Mouse (Mus musculus) MN1 (cell line): ENCODE measurements around the gene Tmem156.

Experiments used
- DNase-seq: peaks from one replicate; pipeline ENCODE4 v3.0.0-alpha.2; 2016; ENCODE audit warnings: low spot score

Gene Tmem156

DNA sequence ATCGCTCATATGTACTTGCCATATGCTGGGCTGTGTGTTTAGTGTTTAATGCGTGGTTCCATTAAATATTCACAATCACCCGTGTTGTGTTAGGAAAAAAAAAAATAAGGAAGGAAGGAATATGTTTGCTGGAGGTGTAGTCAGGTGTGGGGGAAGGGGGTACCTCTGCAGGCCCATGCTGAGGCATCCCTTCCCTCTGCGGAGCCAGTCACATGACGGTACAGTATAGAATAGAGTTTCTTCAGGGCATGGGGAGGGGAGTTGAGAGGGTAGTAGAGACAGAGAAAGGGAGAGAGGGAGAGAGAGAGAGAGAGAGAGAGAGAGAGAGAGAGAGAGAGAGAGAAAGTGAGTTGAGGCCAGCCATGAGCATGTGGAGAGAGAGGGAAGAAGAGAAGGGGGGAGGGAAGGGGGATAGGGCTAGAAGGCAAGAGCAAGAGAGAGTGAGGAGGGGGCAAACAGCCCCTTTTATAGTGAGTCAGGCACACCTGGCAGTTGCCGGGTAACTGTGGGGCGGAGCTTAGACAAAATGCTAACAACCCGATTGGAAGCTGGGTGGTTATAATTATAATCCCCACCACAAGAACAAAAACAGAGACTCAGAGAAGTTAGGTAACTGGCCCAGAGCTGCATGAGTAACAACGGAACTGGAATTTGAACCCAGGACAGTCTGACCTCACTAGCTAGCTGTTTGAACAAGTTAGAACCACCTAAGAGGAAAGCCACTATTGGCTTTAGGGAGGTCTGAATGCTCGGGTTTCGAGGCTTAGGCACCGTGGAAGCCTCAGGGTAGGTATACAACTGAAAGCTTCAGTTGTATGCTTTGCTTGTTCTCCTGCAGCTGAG lies 45.3 kb downstream of the Tmem156 start:
- DNase-seq, result no peak

DNA sequence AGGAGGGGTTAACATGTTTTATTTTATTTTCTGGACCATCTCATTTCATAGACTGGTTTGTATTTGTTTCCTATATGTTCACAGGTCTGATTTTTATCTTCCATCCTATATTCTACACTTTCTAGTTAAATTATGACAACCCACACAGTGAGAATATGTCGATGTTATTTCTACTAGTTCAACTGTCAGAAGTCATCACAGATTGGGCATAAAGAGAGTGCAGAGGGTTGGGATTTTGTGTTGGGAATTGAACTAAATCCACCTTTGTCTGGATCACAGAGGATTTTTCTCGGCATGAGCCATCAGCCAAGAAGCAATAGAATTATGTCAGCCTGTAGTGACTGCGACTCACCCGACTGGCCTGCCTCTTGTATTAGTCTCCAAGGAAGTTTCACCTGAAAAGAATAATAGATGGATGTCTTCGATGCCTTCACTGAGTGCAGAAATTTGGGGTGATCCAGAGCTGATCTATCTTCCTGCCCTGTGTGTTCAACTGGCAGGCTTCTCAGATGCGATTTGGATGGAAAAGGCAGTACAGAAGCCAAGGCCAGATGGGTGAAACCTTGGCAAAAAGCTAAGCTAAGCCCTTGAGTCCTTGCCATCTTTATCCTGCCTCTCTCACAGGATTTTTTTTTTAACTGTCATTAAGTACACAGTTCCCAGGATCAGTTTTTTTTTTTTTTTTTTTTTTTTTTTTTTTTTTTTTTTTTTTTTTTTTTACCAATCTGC lies 46.1 kb downstream of the Tmem156 start:
- no peak for DNase-seq

GRCm38 (mm10) chr5:65043407-65043895 lies 48.5 kb downstream of the Tmem156 start:
- DNase-seq, result no peak

DNA sequence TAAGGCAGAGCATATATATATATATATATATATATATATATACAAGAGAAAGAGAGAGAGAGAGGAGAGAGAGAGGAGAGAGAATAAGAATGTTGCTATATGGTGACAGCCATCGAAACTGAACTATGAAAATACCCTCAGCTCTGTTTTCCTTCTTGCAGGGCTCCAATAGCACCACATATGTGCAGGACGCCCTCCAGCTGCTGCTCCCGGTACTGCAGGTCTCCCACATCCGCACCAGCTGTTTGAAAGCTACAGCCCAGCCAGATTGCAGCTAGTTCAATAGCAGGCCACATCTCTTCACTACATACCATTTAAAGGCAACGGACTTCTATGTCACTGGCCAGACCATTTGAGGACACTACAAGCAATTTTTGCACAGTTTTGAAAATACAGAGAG lies 51.5 kb downstream of the Tmem156 start:
- no peak for DNase-seq

- no peak for DNase-seq
Measured at GRCm38 (mm10) chr5:65038811-65039571, 52.9 kb downstream of the Tmem156 start.

GRCm38 (mm10) chr5:65038305-65038704 lies 53.6 kb downstream of the Tmem156 start:
- DNase-seq, result no peak

DNA sequence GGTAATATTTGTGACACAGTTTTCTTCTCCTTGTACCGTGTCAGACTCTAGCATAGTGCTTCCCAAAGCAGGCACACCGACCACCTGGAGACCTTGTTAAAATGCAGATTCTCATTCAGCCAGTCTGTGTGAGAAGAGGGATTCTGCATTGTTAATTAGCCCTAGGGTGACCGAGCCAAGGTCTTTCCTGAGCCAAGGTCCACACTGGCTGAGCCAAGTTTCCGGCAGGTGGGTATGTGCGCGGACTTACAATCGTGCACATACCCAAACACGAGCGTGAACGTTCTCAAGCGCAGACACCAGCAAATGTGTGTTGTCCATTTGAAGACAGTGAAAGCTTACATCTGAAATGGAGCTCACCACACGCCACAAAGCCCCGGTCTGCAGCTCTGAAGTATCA lies 55.3 kb downstream of the Tmem156 start:
- no peak for DNase-seq

DNA sequence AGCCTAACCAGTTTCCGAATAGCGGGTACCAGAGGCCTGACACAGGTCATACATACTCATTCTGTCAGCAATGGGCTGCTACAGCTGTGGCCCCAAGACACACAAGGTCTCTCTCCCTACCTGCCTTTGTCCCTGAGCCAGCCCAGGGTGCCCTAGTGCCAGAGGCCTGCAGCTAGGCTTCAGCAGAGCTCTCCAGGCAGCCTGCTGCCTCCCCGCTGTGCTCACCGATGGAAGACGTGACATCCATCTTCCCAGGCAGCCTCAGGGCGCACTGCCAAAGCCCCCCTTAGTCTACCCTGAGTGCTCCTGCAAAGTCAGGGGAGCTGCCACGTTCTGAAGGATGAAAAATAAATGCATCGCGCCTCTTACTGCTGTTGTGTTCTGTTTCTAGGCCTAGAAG lies 63.9 kb downstream of the Tmem156 start:
- no peak for DNase-seq

DNA sequence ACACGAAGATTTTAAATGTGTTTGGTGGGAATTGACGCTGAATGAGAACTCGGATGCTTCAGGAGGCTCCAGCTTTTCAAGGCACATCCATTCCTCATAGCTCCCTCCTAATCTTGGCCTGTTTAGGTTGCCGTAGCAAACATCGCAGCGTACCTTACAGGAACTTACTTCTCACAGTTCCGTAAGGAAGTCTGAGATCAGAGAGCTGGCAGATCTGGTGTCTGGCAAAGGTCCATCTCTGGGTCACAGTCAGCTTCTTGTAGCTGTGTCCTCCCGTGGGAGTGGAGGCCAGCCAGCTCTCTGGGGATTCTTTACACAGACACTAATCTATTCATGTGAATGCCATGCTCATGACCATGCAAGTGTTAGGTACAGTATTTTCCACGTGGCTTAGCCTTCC lies 65.2 kb downstream of the Tmem156 start:
- peak; percentile 17 for DNase-seq

- DNase-seq, result no peak
Measured at GRCm38 (mm10) chr5:65025916-65026315, 66.0 kb downstream of the Tmem156 start.

DNA sequence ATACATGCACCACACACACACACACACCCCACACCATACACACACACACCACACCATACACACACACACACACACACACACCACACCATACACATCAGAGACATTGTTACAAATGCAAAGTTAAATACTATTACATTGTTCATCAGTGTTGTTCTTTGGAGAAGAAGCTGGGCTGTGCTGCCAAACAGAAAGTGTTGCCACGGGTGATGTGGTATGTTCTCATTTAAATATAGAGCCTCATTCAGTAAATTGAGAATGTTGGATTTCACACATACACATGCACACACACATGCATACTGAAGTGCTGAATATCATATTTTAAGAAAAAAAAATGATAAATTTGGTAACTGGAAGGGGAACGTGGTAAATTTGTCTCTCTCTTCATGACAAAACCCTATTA lies 67.3 kb downstream of the Tmem156 start:
- DNase-seq, result no peak

GRCm38 (mm10) chr5:65022006-65022405 lies 69.9 kb downstream of the Tmem156 start:
- no peak for DNase-seq

- peak; percentile 74 for DNase-seq
Measured at GRCm38 (mm10) chr5:65019823-65020222, 72.1 kb downstream of the Tmem156 start.

GRCm38 (mm10) chr5:65019109-65019508 lies 72.8 kb downstream of the Tmem156 start:
- no peak for DNase-seq

GRCm38 (mm10) chr5:65015508-65015907 lies 76.4 kb downstream of the Tmem156 start:
- no peak for DNase-seq

GRCm38 (mm10) chr5:65011901-65012573 lies 79.9 kb downstream of the Tmem156 start:
- no peak for DNase-seq

DNA sequence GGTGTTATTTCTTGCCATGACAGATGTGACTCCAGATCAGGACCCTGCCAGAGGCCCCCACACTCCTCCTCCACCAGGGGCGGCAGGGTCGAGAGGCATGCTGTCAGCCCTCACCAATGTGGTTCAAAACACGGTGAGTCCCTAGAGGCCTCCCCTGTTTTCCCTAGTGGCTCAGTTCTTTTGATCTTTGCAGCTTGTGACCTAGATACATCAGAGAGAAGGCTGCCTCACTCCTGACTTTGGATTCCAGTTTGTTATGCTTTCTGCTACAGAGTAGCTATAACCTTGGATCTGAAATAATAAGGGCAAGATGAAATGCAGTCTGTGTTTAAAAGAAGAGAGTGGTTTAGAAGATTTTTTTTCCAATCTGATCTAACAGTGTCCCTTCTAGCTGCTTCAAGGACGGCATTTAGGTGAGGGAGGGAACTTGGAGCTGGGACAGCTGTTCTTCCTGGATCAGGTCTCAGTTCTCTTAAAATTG lies 85.9 kb downstream of the Tmem156 start:
- DNase-seq, result peak; percentile 30

GRCm38 (mm10) chr5:65005251-65005650 lies 86.7 kb downstream of the Tmem156 start:
- DNase-seq, result no peak
